Comparison of ENCODE assay signal across 18 mouse cellular contexts in genomic region chr6:118994272-118995061, GRCm38 (mm10).
"Had no signal": no experiment of that assay in that cellular context is flagged by ENCODE, and none has a peak within 500 bp of the region (broad histone marks: within the 10 kb centered on the region; RNA-seq: fewer than 3 reads in every experiment).

No protein-coding gene starts in this region.

- DNase-seq: lung, adult 18-20 months; lung, embryonic 14.5 days; lung, postnatal 10 days; lung, postnatal 4 days; midbrain, embryonic 14.5 days; retina, postnatal 1 day; right cerebral cortex, adult 18-20 months; right cerebral cortex, postnatal 25 days; right cerebral cortex, postnatal 4 days; spleen, adult 18-20 months; thymus, adult 18-20 months; thymus, postnatal 14 days; thymus, postnatal 36 days had no signal

- H3K4me3 ChIP-seq: midbrain, embryonic 10.5 days; midbrain, embryonic 12.5 days; myocyte; neural tube, embryonic 13.5 days; neural tube, embryonic 15.5 days had no signal

- H3K27ac ChIP-seq: midbrain, embryonic 10.5 days; midbrain, embryonic 12.5 days; neural tube, embryonic 13.5 days; neural tube, embryonic 15.5 days had no signal
